Mouse (Mus musculus) kidney, adult 2 months (tissue): ENCODE measurements around the gene Lrrc8c.

ENCODE experiments used
- CTCF ChIP-seq: fragments of 200-500 bp; conservative IDR thresholded peaks from 2 replicates; pipeline ENCODE4 v1.5.1; 2011; ENCODE audit warnings: low read depth, mild to moderate bottlenecking, control low read depth, low read length, moderate library complexity, mixed read lengths; ENCODE audit not compliant: insufficient read depth, insufficient read length
- POLR2A ChIP-seq: fragments of 200-500 bp; IDR thresholded peaks from one replicate; pipeline ENCODE4 v1.6.1; 2011; ENCODE audit warnings: low read depth, low read length, control low read depth

- TF ChIP-seq POLR2A (no peak), CTCF (no peak)
Observed at GRCm38 (mm10) chr5:105541051-105541450, 21.9 kb downstream of the Lrrc8c start.
